ENCODE assay signal across 8 mouse cellular contexts in the genomic region with DNA sequence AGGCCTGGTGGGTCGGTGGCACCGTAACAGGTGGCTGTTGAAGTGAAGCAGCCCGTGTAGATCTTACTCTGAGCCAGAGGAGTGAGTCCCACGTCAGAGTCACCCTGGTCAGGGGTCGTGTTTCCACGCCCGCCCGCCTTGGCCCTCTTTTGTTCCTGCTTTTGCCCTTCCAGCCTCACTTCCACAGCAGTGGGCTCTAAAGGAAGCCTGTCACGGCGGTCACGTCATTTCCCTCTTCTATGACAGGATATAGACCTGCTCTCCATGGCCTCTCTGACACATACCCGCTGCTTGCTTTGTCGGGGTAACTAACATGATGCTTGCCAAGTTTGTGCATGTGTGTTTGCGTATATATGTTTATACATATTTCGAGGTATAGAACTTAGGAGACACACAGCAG. TPM values are rescaled to one million over a fixed set of nuclear protein-coding genes. Genes with fewer than 3 reads are reported as not detected.
A peak's percentile ranks its signal among the peaks of the same experiment; 100 is the strongest.
DNase-seq lines count a peak whose midpoint lies in the region; ATAC-seq and TF ChIP-seq lines count a peak whose summit lies in the region.
"Had no signal": no experiment of that assay in that cellular context is flagged by ENCODE, and none has a peak within 500 bp of the region (broad histone marks: within the 10 kb centered on the region; RNA-seq: fewer than 3 reads in every experiment).

No protein-coding gene starts in this region.

- 52% methylated on average over 15 of the region's 15 CpGs for WGBS in hindbrain, embryonic 15.5 days
- 55% methylated on average over 15 of the region's 15 CpGs for WGBS in hindbrain, embryonic 12.5 days
- 64% methylated on average over 15 of the region's 15 CpGs for WGBS in limb, embryonic 14.5 days

- H3K9ac ChIP-seq in hindbrain, embryonic 15.5 days: no peak overlapping the region
- H3K9ac ChIP-seq in hindbrain, embryonic 12.5 days: no peak overlapping the region
- H3K9ac ChIP-seq in limb, embryonic 14.5 days (ENCODE audit: low read depth, low read length, severe bottlenecking): no peak overlapping the region
- H3K9ac ChIP-seq: neural tube, embryonic 12.5 days had no signal

- H3K4me3 ChIP-seq in hindbrain, embryonic 15.5 days: no peak overlapping the region
- H3K4me3 ChIP-seq in hindbrain, embryonic 12.5 days: no peak overlapping the region
- no peak overlapping the region for H3K4me3 ChIP-seq in limb, embryonic 14.5 days (replicated peaks; ENCODE audit: low read length)
- H3K4me3 ChIP-seq: neural tube, embryonic 12.5 days had no signal

- H3K4me1 ChIP-seq in hindbrain, embryonic 15.5 days (replicated peaks): peaks cover 75% of the 10 kb centered on the region
- peaks cover 65% of the 10 kb centered on the region for H3K4me1 ChIP-seq in hindbrain, embryonic 12.5 days
- 0 out of 2 replicates have a peak, but pooled peaks cover 3% of the 10 kb centered on the region for H3K4me1 ChIP-seq in limb, embryonic 14.5 days (ENCODE audit: control insufficient read depth, insufficient read depth, low read length)

- ATAC-seq in hindbrain, embryonic 15.5 days (ENCODE audit: low FRiP score, low read depth): no peak
- no peak for ATAC-seq in hindbrain, embryonic 12.5 days (ENCODE audit: low FRiP score)
- peak; percentile 61 for ATAC-seq in activated CD4-positive, CD25-positive, alpha-beta regulatory T cell, adult 4 months
- 0 out of 2 replicates have a peak, but pooled peaks have one; percentile 23 for ATAC-seq in limb, embryonic 14.5 days (ENCODE audit: low FRiP score, low read depth)

- H3K27ac ChIP-seq in hindbrain, embryonic 15.5 days (replicated peaks): peak overlapping the region; percentile 49; the same call in 1 of the 2 replicates
- no peak overlapping the region for H3K27ac ChIP-seq in hindbrain, embryonic 12.5 days
- no peak overlapping the region for H3K27ac ChIP-seq in limb, embryonic 14.5 days (replicated peaks; ENCODE audit: low read depth, low read length)
- H3K27ac ChIP-seq: neural tube, embryonic 12.5 days had no signal

- TF ChIP-seq POLR2A in limb, embryonic 14.5 days (IDR thresholded peaks at IDR 0.05; ENCODE audit: borderline replicate concordance, extremely low read depth, insufficient read depth, insufficient read length): no peak

- no peaks in the 10 kb centered on the region for H3K9me3 ChIP-seq in hindbrain, embryonic 15.5 days
- no peaks in the 10 kb centered on the region for H3K9me3 ChIP-seq in hindbrain, embryonic 12.5 days (replicated peaks)
- H3K9me3 ChIP-seq in limb, embryonic 14.5 days (ENCODE audit: control insufficient read depth, low read length): 0 out of 2 replicates have a peak, but pooled peaks cover 3% of the 10 kb centered on the region
- H3K9me3 ChIP-seq: neural tube, embryonic 12.5 days had no signal

- peak; percentile 56 for DNase-seq in CD4-positive helper T cell, adult 2 months (ENCODE audit: low read depth, low spot score)
- DNase-seq in limb, embryonic 14.5 days (ENCODE audit: low spot score): no peak
- DNase-seq in frontal cortex, postnatal 36 days (ENCODE audit: low spot score in 2 of 2): no peak
- DNase-seq in cerebellum, adult 9-11 months: no peak

- H3K4me2 ChIP-seq in hindbrain, embryonic 15.5 days: no peak overlapping the region
- H3K4me2 ChIP-seq in hindbrain, embryonic 12.5 days (replicated peaks): no peak overlapping the region
- H3K4me2 ChIP-seq in limb, embryonic 14.5 days (replicated peaks; ENCODE audit: low read depth, low read length, severe bottlenecking): no peak overlapping the region
- H3K4me2 ChIP-seq: neural tube, embryonic 12.5 days had no signal

- 0 out of 2 replicates have a peak, but pooled peaks cover 3% of the 10 kb centered on the region for H3K36me3 ChIP-seq in hindbrain, embryonic 15.5 days
- H3K36me3 ChIP-seq in hindbrain, embryonic 12.5 days: peaks cover 2% of the 10 kb centered on the region; the same call in 1 of the 2 replicates
- peaks cover under 1% of the 10 kb centered on the region; the same call in 1 of the 2 replicates for H3K36me3 ChIP-seq in limb, embryonic 14.5 days (ENCODE audit: control insufficient read depth, insufficient read depth, low read length)

- no peaks in the 10 kb centered on the region for H3K27me3 ChIP-seq in hindbrain, embryonic 15.5 days
- no peaks in the 10 kb centered on the region for H3K27me3 ChIP-seq in hindbrain, embryonic 12.5 days
- no peaks in the 10 kb centered on the region for H3K27me3 ChIP-seq in limb, embryonic 14.5 days (ENCODE audit: control insufficient read depth, insufficient read depth, low read length)
- H3K27me3 ChIP-seq: neural tube, embryonic 12.5 days had no signal

RNA-seq across cellular contexts. Expression of gene Fyn, which starts 17.5 kb away (rescaled TPM):
- polyA plus RNA-seq in hindbrain, embryonic 15.5 days (2015; fragmentation: Nextera tagmentation; extraction: Ambion mirVana): 72.7 and 79.1 TPM in 2 replicates
- polyA plus RNA-seq in hindbrain, embryonic 12.5 days (2016; fragmentation: Nextera tagmentation; extraction: Ambion mirVana): 64.8 and 67.9 TPM in 2 replicates
- 100 to 1,000 TPM in 1 of 2 experiments, 10 to 100 TPM in 1; 78.3 to 103 TPM for polyA plus RNA-seq in activated CD4-positive, CD25-positive, alpha-beta regulatory T cell, adult 4 months (2017; shearing (Covaris generic))
- 53.5 and 58.4 TPM in 2 replicates for polyA plus RNA-seq in limb, embryonic 14.5 days (2012; rRNA removed)
- 51.5 and 53.4 TPM in 2 replicates for polyA plus RNA-seq in limb, embryonic 14.5 days (2014; fragmentation: Nextera tagmentation; extraction: Ambion mirVana)

Comparison
In these comparisons a context has a peak if more than half of its experiments do, and no peak if none do; other contexts are left out.
1. ATAC-seq: peak in activated CD4-positive, CD25-positive, alpha-beta regulatory T cell, adult 4 months (single experiment) and limb, embryonic 14.5 days (single experiment); none in hindbrain, embryonic 15.5 days (single experiment) and hindbrain, embryonic 12.5 days (single experiment).